Mouse (Mus musculus) liver, postnatal 0 days (tissue): ENCODE measurements at regions not wholly inside any gene's neighbourhood (a gene's known extent, or its start where the extent isn't known, plus 50 kb on each side); places are given as distances from the start of the nearest gene placed in this dataset.

Experiments
- CTCF ChIP-seq: sonication (generic); IDR thresholded peaks from 2 replicates; pipeline ENCODE4 v1.5.1; 2016; ENCODE audit warnings: antibody characterized with exemption, low read depth
- EP300 ChIP-seq: IDR thresholded peaks from 2 replicates; pipeline ENCODE4 v1.6.1; 2016; ENCODE audit warnings: antibody characterized with exemption, low read depth, mild to moderate bottlenecking

DNA sequence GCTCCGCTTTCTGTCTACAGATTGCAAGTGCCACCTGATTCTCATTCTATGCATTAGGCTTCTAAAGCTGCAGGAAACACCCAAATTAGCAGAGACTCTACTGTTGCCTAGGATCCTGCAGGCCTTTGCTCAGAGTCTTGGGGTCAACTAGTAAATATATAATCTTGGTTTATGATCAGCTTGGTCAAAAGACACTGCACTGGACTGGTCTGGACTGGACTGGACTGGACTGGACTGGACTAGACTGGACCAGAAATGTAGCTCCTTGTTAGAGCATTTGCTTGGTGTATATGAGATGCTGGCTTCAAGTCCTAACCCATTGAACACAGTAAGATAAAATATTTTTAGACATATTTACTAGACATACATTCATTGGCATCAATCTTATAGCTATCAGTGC, 53.7 kb upstream of the Car8 start:
- TF ChIP-seq CTCF (no peak), EP300 (no peak)
